Comparison of ENCODE assay signal across 15 mouse cellular contexts in genomic region chr8:79389074-79389786, GRCm38 (mm10). TPM values are rescaled to one million over a fixed set of nuclear protein-coding genes. Genes with fewer than 3 reads are reported as not detected.
DNase-seq lines count a peak whose midpoint lies in the region.
"Had no signal": no experiment of that assay in that cellular context is flagged by ENCODE, and none has a peak within 500 bp of the region (broad histone marks: within the 10 kb centered on the region; RNA-seq: fewer than 3 reads in every experiment).

No protein-coding gene starts in this region.

- H3K4me1 ChIP-seq in hindbrain, embryonic 10.5 days (replicated peaks), result peaks cover 50% of the 10 kb centered on the region

- intact Hi-C loops in heart, postnatal 25 days (cut with DNase I), result no loop called here

- H3K27ac ChIP-seq in hindbrain, embryonic 10.5 days, result no peak overlapping the region
- H3K27ac ChIP-seq: hindbrain, embryonic 13.5 days had no signal

- no peaks in the 10 kb centered on the region for H3K27me3 ChIP-seq in hindbrain, embryonic 10.5 days (ENCODE audit: insufficient read depth, poor library complexity, severe bottlenecking)
- H3K27me3 ChIP-seq: hindbrain, embryonic 13.5 days had no signal

- no peak overlapping the region for H3K4me3 ChIP-seq in hindbrain, embryonic 10.5 days
- H3K4me3 ChIP-seq: erythroblast, embryonic 14.5 days; hindbrain, embryonic 13.5 days; myocyte had no signal

- peak; percentile 18 for DNase-seq in embryo, embryonic 11 days
- DNase-seq in embryo, embryonic 10 days (ENCODE audit: low spot score), result no peak
- peak; percentile 56 for DNase-seq in R1 (ENCODE audit: low read depth, low spot score)
- peak; percentile 46 for DNase-seq in heart, postnatal 25 days (ENCODE audit: low spot score)
- peak; percentile 89 for DNase-seq in kidney, postnatal 14 days
- no peak for DNase-seq in left cerebral cortex, adult 11 months (ENCODE audit: low spot score)
- no peak for DNase-seq in cerebellum, adult 11 months
- no peak for DNase-seq in hindbrain, embryonic 10.5 days (ENCODE audit: low spot score)
- DNase-seq: cerebellum, adult 9-11 months; left cerebral cortex, postnatal 4 days; lung, postnatal 4 days; thymus, adult 2 months had no signal

- 89% methylated on average over 23 of the region's 23 CpGs for WGBS in hindbrain, embryonic 10.5 days

- H3K9me3 ChIP-seq in hindbrain, embryonic 10.5 days, result 0 out of 2 replicates have a peak, but pooled peaks cover 7% of the 10 kb centered on the region
- H3K9me3 ChIP-seq: hindbrain, embryonic 13.5 days had no signal

- peaks cover 42% of the 10 kb centered on the region for H3K36me3 ChIP-seq in hindbrain, embryonic 10.5 days

RNA-seq across cellular contexts. Expression of gene Smad1, which starts 10.1 kb away (rescaled TPM):
- 10 to 100 TPM; 14.5 to 16.3 TPM for total RNA-seq in heart, postnatal 25 days (2021)
- 41.5 and 45.9 TPM in 2 replicates for polyA plus RNA-seq in hindbrain, embryonic 10.5 days (2016; fragmentation: Nextera tagmentation; extraction: Ambion mirVana)

Comparison
In these comparisons a context has a peak if more than half of its experiments do, and no peak if none do; other contexts are left out.
1. DNase-seq: peak in embryo, embryonic 11 days (single experiment), R1 (single experiment), heart, postnatal 25 days (single experiment) and kidney, postnatal 14 days (single experiment); none in embryo, embryonic 10 days (single experiment), left cerebral cortex, adult 11 months (single experiment), cerebellum, adult 11 months (single experiment) and hindbrain, embryonic 10.5 days (single experiment).